Mouse (Mus musculus) forebrain, embryonic 14.5 days (tissue): ENCODE results near the gene Arl6ip5. TPM values are rescaled to one million over a fixed set of nuclear protein-coding genes. Genes with fewer than 3 reads are reported as not detected.

Experiments
- ATAC-seq: fragments of 200-750 bp; cut with Nextera tagmentation; 2 replicates; pipeline ENCODE4 v1.8.0; 2017; ENCODE audit warnings: mild to moderate bottlenecking, moderate library complexity
- DNase-seq: peaks from one replicate; pipeline ENCODE4 v3.0.0-alpha.2; 2015; ENCODE audit warnings: low spot score
- H3K27ac ChIP-seq: fragments of 300-500 bp; sonication (generic); 2 replicates; pipeline ENCODE4 v1.5.1; 2014; ENCODE audit warnings: low read depth, mild to moderate bottlenecking, control low read depth, low read length, moderate library complexity
- H3K27me3 ChIP-seq: fragments of 300-500 bp; sonication (generic); replicated peaks from 2 replicates; pipeline ENCODE4 v1.6.1; 2014; ENCODE audit warnings: low read length, control low read depth, mixed read lengths; ENCODE audit not compliant: control insufficient read depth, insufficient read depth
- H3K36me3 ChIP-seq: fragments of 300-500 bp; sonication (generic); 2 replicates; pipeline ENCODE4 v1.6.1; 2014; ENCODE audit warnings: low read length, control low read depth; ENCODE audit not compliant: control insufficient read depth, insufficient read depth
- H3K4me1 ChIP-seq: fragments of 300-500 bp; sonication (generic); 2 replicates; pipeline ENCODE4 v1.6.1; 2014; ENCODE audit warnings: antibody characterized with exemption, low read length, control low read depth; ENCODE audit not compliant: control insufficient read depth, insufficient read depth
- H3K4me2 ChIP-seq: fragments of 300-500 bp; sonication (generic); 2 replicates; pipeline ENCODE4 v1.6.1; 2014; ENCODE audit warnings: mild to moderate bottlenecking, control low read depth, low read length
- H3K4me3 ChIP-seq: fragments of 300-500 bp; sonication (generic); 2 replicates; pipeline ENCODE4 v1.5.1; 2014; ENCODE audit warnings: low read depth, low read length, control low read depth
- H3K9ac ChIP-seq: fragments of 300-500 bp; sonication (generic); 2 replicates; pipeline ENCODE4 v1.6.1; 2014; ENCODE audit warnings: mild to moderate bottlenecking, low read length, control low read depth, moderate library complexity
- H3K9me3 ChIP-seq: fragments of 300-500 bp; sonication (generic); replicated peaks from 2 replicates; pipeline ENCODE4 v1.6.1; 2016; ENCODE audit warnings: low read length, control low read depth, mixed read lengths; ENCODE audit not compliant: control insufficient read depth
- WGBS: fragments of 180-500 bp; shearing (Covaris S2); extraction: QIAGEN DNeasy Blood & Tissue Kit; methylation state at CpG from one replicate; pipeline ENCODE4 v1.1.7; 2014; 5-methylcytosine and 5-hydroxymethylcytosine counted together
- polyA plus RNA-seq: library from polyadenylated mRNA; unstranded; fragments of >200 nt; fragmentation: Nextera tagmentation; extraction: Ambion mirVana; gene quantifications from 2 replicates; pipeline ENCODE4 v1.2.1, GENCODE M21; 2014

Arl6ip5 gene
- polyA plus RNA-seq, 1 experiment from 2014 or later: 72.5 TPM

- Histone ChIP-seq H3K27me3 (no peaks in the 10 kb centered on the region), H3K9ac (peak within 1 kb of the TSS; percentile 98), H3K9me3 (no peaks in the 10 kb centered on the region), H3K36me3 (0 out of 2 replicates have a peak, but pooled peaks cover 4% of the 10 kb centered on the region), H3K4me1 (peaks cover 14% of the 10 kb centered on the region), H3K27ac (peak within 1 kb of the TSS; percentile 83), H3K4me2 (peak within 1 kb of the TSS; percentile 79), H3K4me3 (peak within 1 kb of the TSS; percentile 85)
- under 1% methylated on average over 32 of the region's 38 CpGs for WGBS
- DNase-seq (peak; percentile 99), ATAC-seq (peak; percentile 97)
Observed at GRCm38 (mm10) chr6:97205439-97205885, 5.0 kb upstream of the Arl6ip5 start, which contains the start of gene Uba3. TSS of gene Uba3 (minus strand) at chr6:97205647.

DNA sequence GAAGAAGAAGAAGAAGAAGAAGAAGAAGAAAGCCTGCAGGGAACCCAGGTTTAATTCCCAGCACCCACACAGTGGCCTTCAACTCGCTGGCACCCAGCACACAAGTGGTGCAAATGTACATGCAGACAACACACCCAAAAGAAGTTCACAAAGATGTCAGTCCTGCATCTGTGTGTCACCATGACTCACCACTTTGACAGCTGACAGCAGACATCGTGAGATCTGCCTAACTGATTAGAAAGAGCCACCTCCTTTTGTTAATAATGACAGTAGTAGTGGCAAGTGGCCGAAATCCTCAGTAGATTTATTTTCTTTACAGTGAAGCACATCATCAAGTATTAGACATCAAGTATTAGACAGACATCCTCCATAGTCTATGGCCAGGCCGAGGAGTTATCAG is 3.4 kb upstream of the Arl6ip5 start:
- no peaks in the 10 kb centered on the region for H3K36me3 ChIP-seq
- peaks cover 21% of the 10 kb centered on the region for H3K4me1 ChIP-seq
- no peaks in the 10 kb centered on the region for H3K27me3 ChIP-seq
- no peak overlapping the region for H3K4me2 ChIP-seq
- WGBS: 83% methylated on average over 4 of the region's 4 CpGs
- ATAC-seq: no peak
- no peak overlapping the region for H3K27ac ChIP-seq
- H3K9me3 ChIP-seq: no peaks in the 10 kb centered on the region
- H3K9ac ChIP-seq: no peak overlapping the region
- H3K4me3 ChIP-seq: no peak overlapping the region
- no peak for DNase-seq

DNA sequence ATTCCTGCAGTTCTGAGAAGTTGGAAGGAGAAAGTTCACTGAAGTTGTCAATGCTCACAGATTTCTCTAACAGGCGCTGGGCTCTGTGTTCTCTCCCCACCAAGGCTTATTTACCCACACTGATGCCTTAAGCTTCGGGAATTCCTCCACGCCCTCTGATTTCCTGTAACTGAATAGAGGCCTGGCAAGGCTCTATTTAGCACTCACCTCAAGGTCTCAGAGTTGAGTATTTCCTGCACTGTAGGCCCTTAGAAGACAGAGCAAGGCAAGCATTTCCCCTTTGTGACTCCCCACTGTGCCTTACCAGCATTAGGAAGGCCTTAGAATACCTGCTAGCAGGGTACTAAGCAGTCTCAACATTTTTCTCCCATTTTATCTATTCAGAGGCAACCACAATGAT is 2.1 kb upstream of the Arl6ip5 start:
- Histone ChIP-seq H3K4me3 (no peak overlapping the region), H3K27ac (no peak overlapping the region), H3K9me3 (no peaks in the 10 kb centered on the region), H3K36me3 (no peaks in the 10 kb centered on the region), H3K27me3 (no peaks in the 10 kb centered on the region), H3K4me2 (no peak overlapping the region), H3K9ac (no peak overlapping the region), H3K4me1 (peaks cover 20% of the 10 kb centered on the region)
- WGBS: 21% methylated on average over 3 of the region's 3 CpGs
- DNase-seq: no peak
- no peak for ATAC-seq

DNA sequence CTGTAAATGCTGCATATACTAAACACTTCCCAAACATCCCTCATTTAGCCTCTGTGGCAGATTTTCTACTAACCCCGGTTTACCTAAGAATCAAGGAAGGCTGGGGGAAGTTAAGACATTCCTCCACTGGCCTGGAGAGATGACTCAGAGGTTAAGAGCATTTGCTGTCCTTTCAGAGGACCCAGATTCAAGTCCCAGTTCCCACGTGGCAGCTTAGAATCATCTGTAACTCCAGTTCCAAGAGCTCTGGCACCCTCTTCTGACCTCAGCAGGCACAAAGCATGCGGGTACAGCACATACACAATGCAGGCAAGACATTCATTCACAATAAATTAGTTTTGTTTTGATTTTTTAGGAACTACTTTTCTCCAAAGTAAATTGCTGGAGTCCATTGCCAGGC is 1.3 kb upstream of the Arl6ip5 start:
- ATAC-seq: no peak
- Histone ChIP-seq H3K27me3 (no peaks in the 10 kb centered on the region), H3K4me2 (no peak overlapping the region), H3K4me1 (peaks cover 15% of the 10 kb centered on the region), H3K9ac (no peak overlapping the region), H3K4me3 (no peak overlapping the region), H3K36me3 (no peaks in the 10 kb centered on the region), H3K27ac (no peak overlapping the region), H3K9me3 (no peaks in the 10 kb centered on the region)
- 45% methylated on average over 3 of the region's 3 CpGs for WGBS
- DNase-seq: no peak

DNA sequence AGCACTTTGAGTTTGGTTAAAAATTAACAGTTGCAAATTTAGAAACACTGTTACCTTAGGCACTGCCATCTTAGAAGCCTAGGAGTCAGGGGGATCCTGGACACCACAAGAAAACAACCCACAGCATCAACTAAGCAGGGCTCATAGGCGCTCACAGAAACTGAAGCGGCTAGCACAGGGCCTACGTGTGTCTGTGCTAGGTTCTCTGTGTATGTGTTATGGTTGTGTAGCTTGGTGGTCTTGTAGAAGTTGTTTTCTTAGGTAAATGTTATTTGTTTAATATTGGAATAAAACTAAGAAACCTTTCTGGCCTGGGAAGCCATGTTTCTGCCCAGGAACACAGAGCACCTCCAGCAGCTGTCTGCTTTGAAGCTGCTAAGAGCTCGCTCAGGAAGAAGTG is 738 bp upstream of the Arl6ip5 start:
- no peak for DNase-seq
- Histone ChIP-seq H3K4me1 (peaks cover 9% of the 10 kb centered on the region), H3K27ac (no peak overlapping the region), H3K36me3 (no peaks in the 10 kb centered on the region), H3K27me3 (no peaks in the 10 kb centered on the region), H3K9me3 (no peaks in the 10 kb centered on the region), H3K4me3 (no peak overlapping the region), H3K4me2 (no peak overlapping the region), H3K9ac (no peak overlapping the region)
- WGBS: 86% methylated on average over 4 of the region's 4 CpGs
- ATAC-seq: no peak

DNA sequence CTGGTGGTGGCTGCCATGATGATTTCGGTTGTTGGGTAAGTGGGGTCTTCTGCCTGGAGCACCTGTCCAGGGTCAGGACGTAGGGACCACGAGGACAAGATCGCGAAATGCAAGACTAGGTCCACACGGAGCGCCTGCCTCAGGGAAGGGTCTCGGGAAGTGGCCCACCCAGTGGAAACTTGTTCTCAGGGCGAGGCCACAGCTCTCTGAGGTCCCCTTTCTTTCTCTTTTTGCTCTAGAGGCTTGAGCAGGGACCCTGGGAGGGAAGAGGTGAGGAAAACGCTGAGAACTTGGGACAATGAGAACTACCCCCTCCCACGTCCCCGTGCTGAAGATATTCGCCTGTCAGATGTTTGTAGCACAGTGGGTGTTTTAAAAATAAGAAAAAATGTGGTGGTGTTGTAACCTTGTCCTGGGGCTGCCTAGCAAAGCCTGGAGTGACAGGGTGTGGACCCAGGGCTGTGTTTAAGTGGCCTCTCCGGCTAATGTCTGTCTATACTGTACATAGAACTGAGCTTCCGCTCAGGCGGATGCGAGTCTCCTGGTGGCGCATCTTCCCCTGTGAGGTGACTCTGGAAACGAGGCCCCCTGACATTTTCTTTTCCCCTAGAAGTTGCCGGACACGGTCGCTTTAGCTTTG is 593 bp downstream of the Arl6ip5 start:
- peak overlapping the region; percentile 33; the same call in 1 of the 2 replicates for H3K27ac ChIP-seq
- DNase-seq: peak; percentile 24
- H3K9ac ChIP-seq: peak overlapping the region; percentile 76
- H3K36me3 ChIP-seq: no peaks in the 10 kb centered on the region
- H3K4me1 ChIP-seq: peaks cover 9% of the 10 kb centered on the region
- H3K9me3 ChIP-seq: no peaks in the 10 kb centered on the region
- H3K4me3 ChIP-seq: peak overlapping the region; percentile 66
- ATAC-seq: peak; percentile 38
- under 1% methylated on average over 22 of the region's 22 CpGs for WGBS
- no peaks in the 10 kb centered on the region for H3K27me3 ChIP-seq
- peak overlapping the region; percentile 76 for H3K4me2 ChIP-seq

- no peak for ATAC-seq
- 71% methylated on average over 12 of the region's 12 CpGs for WGBS
- Histone ChIP-seq H3K9ac (peak overlapping the region; percentile 43), H3K27me3 (no peaks in the 10 kb centered on the region), H3K9me3 (no peaks in the 10 kb centered on the region), H3K36me3 (no peaks in the 10 kb centered on the region), H3K4me1 (peaks cover 9% of the 10 kb centered on the region), H3K27ac (no peak overlapping the region), H3K4me2 (peak overlapping the region; percentile 76), H3K4me3 (peak overlapping the region; percentile 66)
- DNase-seq: peak; percentile 33
Observed at GRCm38 (mm10) chr6:97211981-97212380, 1.5 kb downstream of the Arl6ip5 start.

GRCm38 (mm10) chr6:97216154-97216821 is 5.8 kb downstream of the Arl6ip5 start:
- Histone ChIP-seq H3K4me3 (no peak overlapping the region), H3K27me3 (no peaks in the 10 kb centered on the region), H3K4me1 (peaks cover 9% of the 10 kb centered on the region), H3K9me3 (no peaks in the 10 kb centered on the region), H3K27ac (peak overlapping the region; percentile 34; the same call in 1 of the 2 replicates), H3K36me3 (no peaks in the 10 kb centered on the region), H3K4me2 (no peak overlapping the region), H3K9ac (no peak overlapping the region)
- DNase-seq: peak; percentile 69
- ATAC-seq: peak; percentile 54; the same call in 1 of the 2 replicates
- 60% methylated on average over 4 of the region's 4 CpGs for WGBS

GRCm38 (mm10) chr6:97220672-97221071 is 10.2 kb downstream of the Arl6ip5 start:
- Histone ChIP-seq H3K9ac (no peak overlapping the region), H3K4me1 (peaks cover 4% of the 10 kb centered on the region; the same call in 1 of the 2 replicates), H3K9me3 (no peaks in the 10 kb centered on the region), H3K4me2 (no peak overlapping the region), H3K27ac (no peak overlapping the region), H3K27me3 (no peaks in the 10 kb centered on the region), H3K36me3 (no peaks in the 10 kb centered on the region), H3K4me3 (no peak overlapping the region)
- DNase-seq (no peak), ATAC-seq (no peak)
- 87% methylated on average over 2 of the region's 5 CpGs for WGBS
